8 mouse cellular contexts compared by ENCODE assay signal in genomic region chr3:98024288-98024848, GRCm38 (mm10). TPM values are rescaled to one million over a fixed set of nuclear protein-coding genes. Genes with fewer than 3 reads are reported as not detected.
A peak's percentile ranks its signal among the peaks of the same experiment; 100 is the strongest.
DNase-seq lines count a peak whose midpoint lies in the region; ATAC-seq and TF ChIP-seq lines count a peak whose summit lies in the region.

No protein-coding gene starts in this region.

- no peak overlapping the region for H3K4me3 ChIP-seq in intestine, postnatal 0 days (ENCODE audit: low read depth, low read length)
- no peak overlapping the region for H3K4me3 ChIP-seq in lung, adult 2 months (replicated peaks; ENCODE audit: extremely low read depth, low read depth, low read length)
- H3K4me3 ChIP-seq in neural tube, embryonic 15.5 days (replicated peaks), result no peak overlapping the region

- no peak for TF ChIP-seq CTCF in intestine, postnatal 0 days (IDR thresholded peaks at IDR 0.05; ENCODE audit: low read depth)
- TF ChIP-seq CTCF in lung, adult 2 months (IDR thresholded peaks at IDR 0.05; ENCODE audit: insufficient read depth, low read length), result no peak

- peak; percentile 65 for DNase-seq in adrenal gland, adult 2 months
- no peak for DNase-seq in adrenal gland, adult 18-20 months (ENCODE audit: low spot score in 2 of 2)
- peak; percentile 44 to 63 for DNase-seq in cerebellum, postnatal 14 days
- DNase-seq in gastrocnemius, postnatal 4 days (ENCODE audit: low spot score in 2 of 2), result peak; percentile 30 to 65
- DNase-seq in lung, adult 2 months, result peak; percentile 69

- peak overlapping the region; percentile 37 for H3K4me2 ChIP-seq in intestine, postnatal 0 days (replicated peaks; ENCODE audit: low read depth)
- H3K4me2 ChIP-seq in neural tube, embryonic 15.5 days, result peak overlapping the region; percentile 45

- no peak overlapping the region for H3K9ac ChIP-seq in intestine, postnatal 0 days (ENCODE audit: low read depth, low read length)
- H3K9ac ChIP-seq in neural tube, embryonic 15.5 days (replicated peaks), result peak overlapping the region; percentile 26; the same call in 1 of the 2 replicates

- 0 out of 2 replicates have a peak, but pooled peaks cover 6% of the 10 kb centered on the region for H3K36me3 ChIP-seq in intestine, postnatal 0 days (ENCODE audit: control insufficient read depth, insufficient read depth)
- no peaks in the 10 kb centered on the region for H3K36me3 ChIP-seq in neural tube, embryonic 15.5 days

- H3K4me1 ChIP-seq in intestine, postnatal 0 days (replicated peaks; ENCODE audit: control insufficient read depth, insufficient read depth, low read length), result 0 out of 2 replicates have a peak, but pooled peaks cover 9% of the 10 kb centered on the region
- H3K4me1 ChIP-seq in lung, adult 2 months (ENCODE audit: control insufficient read depth, insufficient read depth, low read length), result peaks cover 45% of the 10 kb centered on the region
- peaks cover 67% of the 10 kb centered on the region for H3K4me1 ChIP-seq in neural tube, embryonic 15.5 days

- TF ChIP-seq POLR2A in lung, adult 2 months (IDR thresholded peaks at IDR 0.05; ENCODE audit: borderline replicate concordance, extremely low read depth, low read depth, low read length), result no peak

- H3K9me3 ChIP-seq in intestine, postnatal 0 days (ENCODE audit: control insufficient read depth), result no peaks in the 10 kb centered on the region
- no peaks in the 10 kb centered on the region for H3K9me3 ChIP-seq in neural tube, embryonic 15.5 days (replicated peaks)

- peak; percentile 21; the same call in 1 of the 2 replicates for ATAC-seq in intestine, postnatal 0 days
- peak; percentile 39; the same call in 1 of the 2 replicates for ATAC-seq in neural tube, embryonic 15.5 days (ENCODE audit: low FRiP score)
- no peak for ATAC-seq in erythroid progenitor cell, adult 5-6 weeks (replicated peaks; ENCODE audit: low FRiP score, poor library complexity, severe bottlenecking)

- WGBS in intestine, postnatal 0 days, result 11% methylated on average over 13 of the region's 13 CpGs
- 30% methylated on average over 13 of the region's 13 CpGs for WGBS in lung, adult 2 months
- 4% methylated on average over 13 of the region's 13 CpGs for WGBS in neural tube, embryonic 15.5 days

- no peaks in the 10 kb centered on the region for H3K27me3 ChIP-seq in intestine, postnatal 0 days (replicated peaks; ENCODE audit: control insufficient read depth, insufficient read depth, low read length)
- no peaks in the 10 kb centered on the region for H3K27me3 ChIP-seq in neural tube, embryonic 15.5 days (replicated peaks)

- no peak overlapping the region for H3K27ac ChIP-seq in intestine, postnatal 0 days (ENCODE audit: low read depth, low read length)
- H3K27ac ChIP-seq in neural tube, embryonic 15.5 days (replicated peaks), result peak overlapping the region; percentile 68

RNA-seq across cellular contexts. Expression of gene Notch2, which starts 11.0 kb away (rescaled TPM):
- total RNA-seq in adrenal gland, adult 2 months (2021), result 10 to 100 TPM; 53.8 to 70.1 TPM
- 26.4 and 33.9 TPM in 2 replicates for polyA plus RNA-seq in adrenal gland, adult 2 months (2012; rRNA removed)
- 10 to 100 TPM; 46.6 to 79.1 TPM for total RNA-seq in adrenal gland, adult 18-20 months (2021)
- 10 to 100 TPM; 63.4 to 63.7 TPM for total RNA-seq in gastrocnemius, postnatal 4 days (2021)
- 4.9 and 5.1 TPM in 2 replicates for polyA plus RNA-seq in intestine, postnatal 0 days (2015; fragmentation: Nextera tagmentation; extraction: Ambion mirVana)
- polyA plus RNA-seq in lung, adult 2 months (2012; rRNA removed), result 43.0 and 48.7 TPM in 2 replicates
- polyA plus RNA-seq in neural tube, embryonic 15.5 days (2015; fragmentation: Nextera tagmentation; extraction: Ambion mirVana), result 9.0 and 11.3 TPM in 2 replicates
- total RNA-seq in erythroid progenitor cell, adult 5-6 weeks (2015; ENCODE audit: low replicate concordance), result 16.3 and 16.6 TPM in 2 replicates
- total RNA-seq in erythroid progenitor cell, adult 5-6 weeks (2017; ENCODE audit: low replicate concordance), result 11.0 and 18.5 TPM in 2 replicates

Comparison
In these comparisons a context has a peak if more than half of its experiments do, and no peak if none do; other contexts are left out.
1. DNase-seq: peak in adrenal gland, adult 2 months (single experiment), cerebellum, postnatal 14 days (2 of 2), gastrocnemius, postnatal 4 days (2 of 2) and lung, adult 2 months (single experiment); none in adrenal gland, adult 18-20 months (0 of 2).